Mouse (Mus musculus): Measurements from ENCODE around the gene Rtp1. TPM values are rescaled to one million over a fixed set of nuclear protein-coding genes. Genes with fewer than 3 reads are reported as not detected.

Rtp1 gene
- polyA plus RNA-seq, 1 experiment from 2014 or later, result not detected

GRCm38 (mm10) chr16:23444231-23444630, 15.3 kb downstream of the Rtp1 start:
- Histone ChIP-seq H3K9ac (replicated peaks; ENCODE audit: low read length) (no peak overlapping the region), H3K4me1 (ENCODE audit: control insufficient read depth, insufficient read depth, low read length) (no peaks in the 10 kb centered on the region), H3K27me3 (ENCODE audit: control insufficient read depth, insufficient read depth, low read length) (no peaks in the 10 kb centered on the region), H3K36me3 (ENCODE audit: control insufficient read depth, insufficient read depth, low read length) (no peaks in the 10 kb centered on the region), H3K4me2 (ENCODE audit: low read length) (no peak overlapping the region), H3K27ac (replicated peaks; ENCODE audit: low read depth, low read length) (no peak overlapping the region), H3K9me3 (ENCODE audit: control insufficient read depth, low read length) (no peaks in the 10 kb centered on the region), H3K4me3 (replicated peaks; ENCODE audit: low read depth, low read length) (no peak overlapping the region)
- no peak for DNase-seq
- WGBS, result 86% methylated on average over 4 of the region's 4 CpGs
- no peak for ATAC-seq (ENCODE audit: low FRiP score, low TSS enrichment)

GRCm38 (mm10) chr16:23449946-23450345, 21.0 kb downstream of the Rtp1 start:
- Histone ChIP-seq H3K4me2 (ENCODE audit: low read length) (no peak overlapping the region), H3K9ac (replicated peaks; ENCODE audit: low read length) (no peak overlapping the region), H3K4me3 (replicated peaks; ENCODE audit: low read depth, low read length) (no peak overlapping the region), H3K36me3 (ENCODE audit: control insufficient read depth, insufficient read depth, low read length) (no peaks in the 10 kb centered on the region), H3K27ac (replicated peaks; ENCODE audit: low read depth, low read length) (no peak overlapping the region), H3K27me3 (ENCODE audit: control insufficient read depth, insufficient read depth, low read length) (no peaks in the 10 kb centered on the region), H3K4me1 (ENCODE audit: control insufficient read depth, insufficient read depth, low read length) (no peaks in the 10 kb centered on the region), H3K9me3 (ENCODE audit: control insufficient read depth, low read length) (no peaks in the 10 kb centered on the region)
- 92% methylated on average over 2 of the region's 2 CpGs for WGBS
- no peak for DNase-seq
- no peak for ATAC-seq (ENCODE audit: low FRiP score, low TSS enrichment)

- Histone ChIP-seq H3K27ac (replicated peaks; ENCODE audit: low read depth, low read length) (no peak overlapping the region), H3K4me1 (ENCODE audit: control insufficient read depth, insufficient read depth, low read length) (no peaks in the 10 kb centered on the region), H3K9ac (replicated peaks; ENCODE audit: low read length) (no peak overlapping the region), H3K36me3 (ENCODE audit: control insufficient read depth, insufficient read depth, low read length) (no peaks in the 10 kb centered on the region), H3K9me3 (ENCODE audit: control insufficient read depth, low read length) (no peaks in the 10 kb centered on the region), H3K27me3 (ENCODE audit: control insufficient read depth, insufficient read depth, low read length) (no peaks in the 10 kb centered on the region), H3K4me2 (ENCODE audit: low read length) (no peak overlapping the region), H3K4me3 (replicated peaks; ENCODE audit: low read depth, low read length) (no peak overlapping the region)
- 86% methylated on average over 4 of the region's 4 CpGs for WGBS
- DNase-seq, result no peak
- no peak for ATAC-seq (ENCODE audit: low FRiP score, low TSS enrichment)
Measured at GRCm38 (mm10) chr16:23450816-23451215, 21.9 kb downstream of the Rtp1 start.

- peak; percentile 57; the same call in 1 of the 2 replicates for ATAC-seq (ENCODE audit: low FRiP score, low TSS enrichment)
- Histone ChIP-seq H3K4me2 (ENCODE audit: low read length) (no peak overlapping the region), H3K9ac (replicated peaks; ENCODE audit: low read length) (no peak overlapping the region), H3K4me1 (ENCODE audit: control insufficient read depth, insufficient read depth, low read length) (no peaks in the 10 kb centered on the region), H3K9me3 (ENCODE audit: control insufficient read depth, low read length) (no peaks in the 10 kb centered on the region), H3K27ac (replicated peaks; ENCODE audit: low read depth, low read length) (no peak overlapping the region), H3K27me3 (ENCODE audit: control insufficient read depth, insufficient read depth, low read length) (no peaks in the 10 kb centered on the region), H3K36me3 (ENCODE audit: control insufficient read depth, insufficient read depth, low read length) (no peaks in the 10 kb centered on the region), H3K4me3 (replicated peaks; ENCODE audit: low read depth, low read length) (no peak overlapping the region)
- WGBS, result 10% methylated on average over 3 of the region's 3 CpGs
- peak; percentile 87 for DNase-seq
Measured at GRCm38 (mm10) chr16:23452476-23452875, 23.5 kb downstream of the Rtp1 start.

DNA sequence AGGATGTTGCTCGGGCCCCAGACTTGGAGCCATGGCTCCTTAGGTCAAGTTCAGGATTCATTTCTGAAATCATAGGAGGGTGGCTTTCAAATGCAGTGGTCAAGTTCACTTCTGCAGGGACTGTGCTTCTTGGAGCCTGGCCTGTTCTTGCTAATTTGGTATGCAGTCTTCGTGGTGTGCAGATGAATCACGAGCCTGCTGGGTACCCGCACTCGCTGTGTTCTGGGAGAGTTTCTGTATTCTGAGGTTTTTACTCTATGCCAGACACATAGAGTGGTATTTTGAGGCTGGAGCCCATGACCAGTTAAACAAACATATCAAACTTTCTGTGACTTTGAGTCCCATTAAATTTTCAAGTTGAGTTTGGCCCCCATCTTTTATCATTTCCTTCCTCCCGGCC, 25.4 kb downstream of the Rtp1 start:
- H3K27ac ChIP-seq (replicated peaks; ENCODE audit: low read depth, low read length), result no peak overlapping the region
- H3K27me3 ChIP-seq (ENCODE audit: control insufficient read depth, insufficient read depth, low read length), result no peaks in the 10 kb centered on the region
- H3K4me3 ChIP-seq (replicated peaks; ENCODE audit: low read depth, low read length), result no peak overlapping the region
- ATAC-seq (ENCODE audit: low FRiP score, low TSS enrichment), result no peak
- no peaks in the 10 kb centered on the region for H3K36me3 ChIP-seq (ENCODE audit: control insufficient read depth, insufficient read depth, low read length)
- 85% methylated on average over 6 of the region's 6 CpGs for WGBS
- H3K4me2 ChIP-seq (ENCODE audit: low read length), result no peak overlapping the region
- H3K4me1 ChIP-seq (ENCODE audit: control insufficient read depth, insufficient read depth, low read length), result no peaks in the 10 kb centered on the region
- H3K9me3 ChIP-seq (ENCODE audit: control insufficient read depth, low read length), result no peaks in the 10 kb centered on the region
- DNase-seq, result no peak
- no peak overlapping the region for H3K9ac ChIP-seq (replicated peaks; ENCODE audit: low read length)

DNA sequence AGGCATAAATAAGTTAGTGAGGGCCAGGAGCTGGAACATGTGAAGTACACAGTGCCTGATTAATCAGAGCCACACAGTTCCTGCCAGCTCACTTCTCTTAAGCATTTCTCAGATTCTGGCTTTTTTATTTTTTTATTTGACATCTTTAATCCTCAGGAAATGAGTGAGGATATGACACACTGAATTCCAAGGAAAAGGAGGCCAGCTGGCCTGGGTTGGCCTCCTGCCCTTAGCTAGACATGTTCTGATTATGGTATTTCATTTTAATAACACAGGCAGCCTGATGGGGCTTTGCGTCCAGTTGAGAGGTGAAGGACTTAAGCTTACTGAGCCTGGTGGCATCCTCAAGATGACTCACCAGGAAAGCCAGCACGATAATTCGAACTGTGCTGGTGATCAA, 27.6 kb downstream of the Rtp1 start:
- no peak overlapping the region for H3K4me2 ChIP-seq (ENCODE audit: low read length)
- no peaks in the 10 kb centered on the region for H3K36me3 ChIP-seq (ENCODE audit: control insufficient read depth, insufficient read depth, low read length)
- no peaks in the 10 kb centered on the region for H3K27me3 ChIP-seq (ENCODE audit: control insufficient read depth, insufficient read depth, low read length)
- no peak overlapping the region for H3K9ac ChIP-seq (replicated peaks; ENCODE audit: low read length)
- WGBS, result 81% methylated on average over 3 of the region's 3 CpGs
- DNase-seq (no peak), ATAC-seq (ENCODE audit: low FRiP score, low TSS enrichment) (no peak)
- H3K27ac ChIP-seq (replicated peaks; ENCODE audit: low read depth, low read length), result no peak overlapping the region
- H3K9me3 ChIP-seq (ENCODE audit: control insufficient read depth, low read length), result no peaks in the 10 kb centered on the region
- H3K4me3 ChIP-seq (replicated peaks; ENCODE audit: low read depth, low read length), result no peak overlapping the region
- no peaks in the 10 kb centered on the region for H3K4me1 ChIP-seq (ENCODE audit: control insufficient read depth, insufficient read depth, low read length)

DNA sequence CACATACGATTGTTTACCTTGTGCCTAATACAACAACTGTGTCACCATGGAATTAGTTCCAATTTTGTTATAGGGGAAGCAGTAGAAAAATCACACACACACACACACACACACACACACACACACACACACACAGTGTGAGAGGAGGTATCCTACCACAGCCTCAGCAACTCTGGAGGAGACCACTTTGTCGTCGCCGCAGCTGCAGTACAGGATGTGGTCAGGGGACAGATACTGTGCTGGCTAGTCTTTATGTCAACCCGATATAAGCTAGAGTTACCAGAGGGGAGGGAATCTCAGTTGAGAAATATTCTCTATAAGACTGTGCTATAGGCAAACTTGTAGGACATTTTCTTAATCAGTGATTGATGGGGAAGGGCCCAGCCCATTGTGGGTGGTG, 28.4 kb downstream of the Rtp1 start:
- DNase-seq (no peak), ATAC-seq (ENCODE audit: low FRiP score, low TSS enrichment) (no peak)
- H3K36me3 ChIP-seq (ENCODE audit: control insufficient read depth, insufficient read depth, low read length), result no peaks in the 10 kb centered on the region
- H3K27me3 ChIP-seq (ENCODE audit: control insufficient read depth, insufficient read depth, low read length), result no peaks in the 10 kb centered on the region
- no peak overlapping the region for H3K9ac ChIP-seq (replicated peaks; ENCODE audit: low read length)
- 96% methylated on average over 5 of the region's 5 CpGs for WGBS
- H3K27ac ChIP-seq (replicated peaks; ENCODE audit: low read depth, low read length), result no peak overlapping the region
- H3K4me1 ChIP-seq (ENCODE audit: control insufficient read depth, insufficient read depth, low read length), result no peaks in the 10 kb centered on the region
- H3K9me3 ChIP-seq (ENCODE audit: control insufficient read depth, low read length), result no peaks in the 10 kb centered on the region
- H3K4me2 ChIP-seq (ENCODE audit: low read length), result no peak overlapping the region
- H3K4me3 ChIP-seq (replicated peaks; ENCODE audit: low read depth, low read length), result no peak overlapping the region

- 45% methylated on average over 7 of the region's 7 CpGs for WGBS
- no peak overlapping the region for H3K27ac ChIP-seq (replicated peaks; ENCODE audit: low read depth, low read length)
- peak; percentile 6 for DNase-seq
- no peaks in the 10 kb centered on the region for H3K27me3 ChIP-seq (ENCODE audit: control insufficient read depth, insufficient read depth, low read length)
- H3K4me1 ChIP-seq (ENCODE audit: control insufficient read depth, insufficient read depth, low read length), result no peaks in the 10 kb centered on the region
- H3K9me3 ChIP-seq (ENCODE audit: control insufficient read depth, low read length), result no peaks in the 10 kb centered on the region
- no peak for ATAC-seq (ENCODE audit: low FRiP score, low TSS enrichment)
- no peak overlapping the region for H3K9ac ChIP-seq (replicated peaks; ENCODE audit: low read length)
- H3K36me3 ChIP-seq (ENCODE audit: control insufficient read depth, insufficient read depth, low read length), result no peaks in the 10 kb centered on the region
- H3K4me3 ChIP-seq (replicated peaks; ENCODE audit: low read depth, low read length), result no peak overlapping the region
- H3K4me2 ChIP-seq (ENCODE audit: low read length), result no peak overlapping the region
Measured at GRCm38 (mm10) chr16:23458906-23459588, 30.1 kb downstream of the Rtp1 start.

DNA sequence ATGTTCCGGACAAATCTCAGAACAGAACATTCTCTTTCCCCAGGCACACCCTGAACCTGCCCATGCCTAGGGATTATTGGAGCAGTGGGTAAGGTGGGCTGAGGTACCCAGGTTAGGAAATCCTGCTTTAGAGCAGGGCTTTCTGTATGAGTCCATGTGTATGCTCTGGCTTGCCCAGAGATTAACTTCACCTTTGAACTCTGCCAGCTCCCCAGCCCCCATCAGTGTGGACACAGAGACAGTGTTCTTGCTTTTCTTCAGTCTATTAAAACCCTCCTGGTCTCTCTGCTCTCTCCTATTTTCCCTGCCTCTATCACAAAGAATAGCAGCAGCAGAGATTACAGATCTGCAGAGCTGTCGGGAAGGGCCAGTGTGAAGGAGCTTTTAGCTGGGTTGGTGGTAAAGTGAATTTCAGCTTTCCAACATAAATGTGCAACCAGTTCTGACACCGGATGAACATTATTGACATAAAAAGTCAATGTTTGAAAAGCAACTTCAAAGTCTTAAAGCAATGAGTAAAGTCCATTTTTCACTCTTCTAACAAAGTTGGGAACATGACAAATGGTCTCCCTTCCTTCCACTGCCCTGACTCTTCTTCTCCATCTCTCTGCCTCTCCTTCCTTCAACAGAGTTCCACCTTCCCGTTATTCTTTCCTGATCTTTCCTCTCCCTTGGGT, 34.9 kb downstream of the Rtp1 start:
- no peak overlapping the region for H3K4me3 ChIP-seq (replicated peaks; ENCODE audit: low read depth, low read length)
- no peaks in the 10 kb centered on the region for H3K4me1 ChIP-seq (ENCODE audit: control insufficient read depth, insufficient read depth, low read length)
- 93% methylated on average over 4 of the region's 4 CpGs for WGBS
- H3K9ac ChIP-seq (replicated peaks; ENCODE audit: low read length), result no peak overlapping the region
- no peaks in the 10 kb centered on the region for H3K9me3 ChIP-seq (ENCODE audit: control insufficient read depth, low read length)
- H3K27ac ChIP-seq (replicated peaks; ENCODE audit: low read depth, low read length), result no peak overlapping the region
- no peak overlapping the region for H3K4me2 ChIP-seq (ENCODE audit: low read length)
- no peaks in the 10 kb centered on the region for H3K27me3 ChIP-seq (ENCODE audit: control insufficient read depth, insufficient read depth, low read length)
- H3K36me3 ChIP-seq (ENCODE audit: control insufficient read depth, insufficient read depth, low read length), result no peaks in the 10 kb centered on the region
- no peak for ATAC-seq (ENCODE audit: low FRiP score, low TSS enrichment)
- DNase-seq, result no peak

Measured in midbrain, embryonic 14.5 days (tissue).